Mouse (Mus musculus): ENCODE results near the gene 1700122O11Rik.

The 1700122O11Rik gene

DNA sequence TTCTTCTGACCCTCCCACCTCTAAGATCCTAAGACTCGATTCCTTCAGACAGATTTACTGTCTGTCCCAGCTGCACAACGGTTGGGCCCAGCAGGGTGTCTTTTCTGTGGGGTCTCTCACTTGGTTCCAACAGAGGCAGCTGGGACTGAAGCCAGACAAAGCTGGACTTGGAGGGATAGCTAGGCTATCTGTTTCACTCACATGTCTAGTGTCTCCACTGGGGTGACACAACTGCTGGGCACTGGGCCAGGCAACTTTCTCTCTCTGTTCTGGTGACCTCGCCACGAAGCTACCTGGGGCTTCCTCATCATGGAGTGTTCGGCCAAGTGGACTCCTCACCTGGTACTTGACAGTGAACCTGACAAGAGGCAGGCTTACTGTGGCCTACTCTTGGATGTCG is 10.4 kb downstream of the 1700122O11Rik start:
- no peak for DNase-seq (ENCODE audit: low spot score)

GRCm38 (mm10) chr17:48027019-48027418 is 11.1 kb downstream of the 1700122O11Rik start:
- DNase-seq (ENCODE audit: low spot score), result no peak

- no peak for DNase-seq (ENCODE audit: low spot score)
Measured at GRCm38 (mm10) chr17:48024045-48024444, 14.0 kb downstream of the 1700122O11Rik start.

- no peak for DNase-seq (ENCODE audit: low spot score)
Measured at GRCm38 (mm10) chr17:48019585-48019984, 18.5 kb downstream of the 1700122O11Rik start.

GRCm38 (mm10) chr17:48016566-48016965 is 21.5 kb downstream of the 1700122O11Rik start:
- DNase-seq (ENCODE audit: low spot score), result no peak

DNA sequence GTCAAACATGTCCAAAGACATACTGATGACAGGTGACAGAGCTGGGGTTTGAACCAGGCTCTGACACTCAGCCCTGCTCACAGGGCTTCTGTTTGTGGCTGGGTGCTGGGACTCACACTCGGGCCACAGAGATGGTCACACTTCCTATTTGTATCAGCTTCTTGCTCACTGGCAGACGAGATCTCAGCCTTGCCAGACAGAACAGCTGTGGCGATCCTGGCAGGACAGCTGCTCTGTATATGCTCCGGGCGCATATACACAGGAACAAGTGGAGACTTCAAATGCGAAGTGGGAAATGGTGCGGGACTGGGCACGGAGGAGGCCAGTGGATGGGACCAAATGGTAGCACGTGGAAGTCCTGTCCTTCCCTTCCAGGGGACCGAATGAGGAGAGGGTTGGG is 25.5 kb downstream of the 1700122O11Rik start:
- DNase-seq (ENCODE audit: low spot score), result no peak

DNA sequence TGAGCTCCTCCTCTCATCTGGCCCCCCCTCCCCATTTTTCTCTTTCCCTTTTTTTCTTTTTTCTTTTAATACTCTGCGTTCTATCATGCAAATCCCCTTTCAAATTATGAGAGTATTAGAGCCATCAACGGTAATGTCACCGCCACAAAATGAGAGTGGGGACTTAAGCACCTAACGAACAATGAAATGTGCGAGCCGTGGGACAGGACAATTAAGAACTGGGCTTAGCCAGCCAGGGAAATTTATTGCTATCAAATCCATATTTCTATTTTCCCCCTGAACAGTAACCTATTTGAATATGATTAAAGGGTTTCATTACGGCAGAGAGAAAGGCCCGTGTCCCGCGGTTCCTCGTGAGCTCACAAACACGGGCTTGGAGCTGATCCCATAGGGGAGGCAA is 27.0 kb downstream of the 1700122O11Rik start:
- DNase-seq (ENCODE audit: low spot score), result no peak

- DNase-seq (ENCODE audit: low spot score), result no peak
Measured at GRCm38 (mm10) chr17:48010283-48010682, 27.8 kb downstream of the 1700122O11Rik start.

DNA sequence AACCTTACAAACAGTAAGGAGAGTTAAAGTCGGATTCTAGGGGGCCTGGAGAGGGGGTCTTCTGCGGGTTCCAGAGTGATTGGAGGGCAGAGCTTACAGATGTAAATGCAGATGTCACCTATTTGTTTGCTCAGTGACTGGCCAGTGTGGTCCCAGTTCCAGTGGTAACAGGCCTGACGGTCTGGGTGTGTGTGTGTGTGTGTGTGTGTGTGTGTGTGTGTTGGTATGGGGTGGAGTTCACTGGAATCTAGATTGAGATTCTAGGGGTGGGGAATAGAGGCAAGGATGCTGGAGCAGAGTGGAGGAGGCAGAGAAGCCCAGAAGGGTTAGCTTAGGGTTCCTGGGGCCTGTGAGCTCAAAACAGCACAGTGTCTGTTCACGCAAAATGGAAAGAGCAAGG is 32.3 kb downstream of the 1700122O11Rik start:
- no peak for DNase-seq (ENCODE audit: low spot score)

- no peak for DNase-seq (ENCODE audit: low spot score)
Measured at GRCm38 (mm10) chr17:48005091-48005490, 33.0 kb downstream of the 1700122O11Rik start.

- DNase-seq (ENCODE audit: low spot score), result no peak
Measured at GRCm38 (mm10) chr17:48004619-48005018, 33.5 kb downstream of the 1700122O11Rik start.

- DNase-seq (ENCODE audit: low spot score), result no peak
Measured at GRCm38 (mm10) chr17:48002486-48002885, 35.6 kb downstream of the 1700122O11Rik start.

- peak; percentile 66 for DNase-seq (ENCODE audit: low spot score)
Measured at GRCm38 (mm10) chr17:48001586-48002361, 36.3 kb downstream of the 1700122O11Rik start.

DNA sequence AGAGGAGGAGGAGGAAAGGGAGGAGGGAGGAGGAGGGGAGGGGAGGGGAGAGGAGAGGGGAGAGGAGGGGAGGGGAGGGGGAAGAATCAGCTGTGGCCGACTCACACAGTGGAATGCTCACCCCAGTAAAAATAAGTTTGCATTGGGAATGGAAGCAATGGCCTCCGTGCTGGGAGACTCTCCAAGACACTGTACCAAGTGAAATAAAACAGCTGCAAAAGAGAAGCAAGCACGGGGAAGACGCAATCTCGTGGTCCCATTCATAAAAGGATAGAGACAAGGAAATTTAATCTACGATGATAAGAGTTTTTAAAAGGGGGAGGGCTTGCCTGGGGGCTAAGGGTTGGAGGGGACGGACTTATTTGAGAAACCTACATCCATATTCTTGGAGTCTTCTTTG is 36.9 kb downstream of the 1700122O11Rik start:
- no peak for DNase-seq (ENCODE audit: low spot score)

GRCm38 (mm10) chr17:47999812-48000211 is 38.3 kb downstream of the 1700122O11Rik start:
- no peak for DNase-seq (ENCODE audit: low spot score)

DNA sequence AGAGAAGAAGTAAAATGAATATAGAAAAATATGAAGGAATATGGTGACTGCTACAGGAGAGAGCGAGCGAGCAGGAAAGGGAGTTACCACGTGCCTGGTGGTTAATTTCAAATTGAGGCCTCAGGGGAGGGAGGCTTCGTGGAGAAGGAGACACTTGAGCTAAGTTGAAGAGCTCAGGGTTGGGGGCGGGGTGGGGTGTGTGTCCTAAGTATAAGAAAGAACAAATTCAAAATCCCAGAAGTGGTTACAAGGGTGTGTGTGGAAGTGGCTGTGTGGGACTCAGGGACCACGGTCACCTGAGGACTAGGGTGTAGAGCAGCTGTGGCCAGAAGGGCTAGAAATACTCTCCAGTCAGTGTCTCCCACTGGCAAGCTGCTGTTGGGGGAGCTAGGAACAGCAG is 38.7 kb downstream of the 1700122O11Rik start:
- no peak for DNase-seq (ENCODE audit: low spot score)

DNA sequence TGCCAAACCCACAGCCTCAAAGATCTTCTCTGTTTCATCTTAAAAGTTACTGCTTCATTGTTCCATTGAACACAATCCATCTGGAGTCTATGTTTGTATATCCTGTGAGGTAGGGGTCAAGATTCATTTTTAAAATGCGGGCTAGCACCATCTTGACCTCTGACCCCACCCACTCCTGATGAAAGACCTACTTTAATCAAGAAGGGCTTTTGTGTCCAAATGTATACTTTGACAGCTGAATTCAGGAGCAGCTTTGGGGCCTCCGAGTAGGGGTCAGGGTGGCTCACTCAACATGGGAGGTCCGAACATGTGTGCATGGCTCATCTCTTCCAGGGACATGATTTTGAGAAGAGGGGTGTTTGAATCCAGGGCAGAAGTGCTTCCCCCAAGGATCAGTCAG is 40.3 kb downstream of the 1700122O11Rik start:
- no peak for DNase-seq (ENCODE audit: low spot score)

DNA sequence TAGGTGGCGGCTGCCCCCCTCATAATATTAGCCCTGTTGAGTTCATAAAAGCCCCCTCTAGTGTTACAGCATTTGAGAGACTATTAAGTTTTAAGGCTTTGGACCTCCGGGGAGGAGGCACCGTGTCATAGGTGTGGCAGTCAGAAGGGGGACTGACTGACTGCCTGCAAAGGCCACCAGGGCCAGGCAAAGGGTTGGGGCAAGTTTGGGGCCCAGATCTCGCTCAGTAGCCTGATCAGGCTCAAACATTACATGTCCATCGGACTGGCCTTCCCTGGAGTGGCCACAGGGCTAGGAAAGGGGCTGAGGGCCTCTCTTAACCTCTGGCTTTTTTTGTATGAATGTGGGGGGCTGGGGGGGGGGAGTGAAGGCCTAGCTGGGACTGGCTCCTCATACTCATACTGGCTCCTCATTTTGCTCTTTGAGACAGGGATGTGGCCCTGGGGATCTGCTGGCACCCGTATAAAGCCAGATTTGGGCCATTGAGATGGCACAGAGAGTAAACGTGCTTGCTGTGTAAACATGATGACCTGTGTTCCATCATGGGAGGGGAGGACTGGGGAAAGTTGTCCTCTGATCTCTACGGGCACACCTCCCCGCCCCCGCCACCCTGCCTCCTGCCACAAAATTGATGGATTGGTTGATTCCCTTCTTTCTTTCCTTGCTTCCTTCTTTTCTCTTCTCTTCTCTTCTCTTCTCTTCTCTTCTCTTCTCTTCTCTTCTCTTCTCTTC is 47.5 kb downstream of the 1700122O11Rik start:
- DNase-seq (ENCODE audit: low spot score), result no peak

DNA sequence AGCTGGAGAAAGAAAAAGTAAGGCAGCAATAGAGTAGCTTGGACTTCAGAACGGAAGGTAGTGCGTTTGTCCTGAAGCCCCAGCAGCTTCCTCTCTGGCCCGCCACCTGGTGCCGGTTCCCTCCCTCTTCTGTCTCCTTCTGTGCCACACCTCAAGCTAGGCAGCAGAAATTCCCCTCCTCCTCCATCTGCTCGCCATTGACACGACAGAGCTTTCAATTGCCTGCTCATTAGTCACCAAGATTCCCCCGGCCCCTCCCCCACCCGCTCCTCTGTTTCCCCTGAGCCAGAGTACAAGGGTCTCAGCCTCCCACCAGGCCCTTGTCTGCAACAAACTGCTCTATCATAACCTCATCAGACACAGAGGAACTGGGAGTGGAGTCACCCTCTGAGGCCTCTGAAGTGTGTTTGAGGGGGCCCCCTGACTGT is 48.1 kb downstream of the 1700122O11Rik start:
- DNase-seq (ENCODE audit: low spot score), result no peak

GRCm38 (mm10) chr17:47988811-47989210 is 49.3 kb downstream of the 1700122O11Rik start:
- DNase-seq (ENCODE audit: low spot score), result no peak

DNA sequence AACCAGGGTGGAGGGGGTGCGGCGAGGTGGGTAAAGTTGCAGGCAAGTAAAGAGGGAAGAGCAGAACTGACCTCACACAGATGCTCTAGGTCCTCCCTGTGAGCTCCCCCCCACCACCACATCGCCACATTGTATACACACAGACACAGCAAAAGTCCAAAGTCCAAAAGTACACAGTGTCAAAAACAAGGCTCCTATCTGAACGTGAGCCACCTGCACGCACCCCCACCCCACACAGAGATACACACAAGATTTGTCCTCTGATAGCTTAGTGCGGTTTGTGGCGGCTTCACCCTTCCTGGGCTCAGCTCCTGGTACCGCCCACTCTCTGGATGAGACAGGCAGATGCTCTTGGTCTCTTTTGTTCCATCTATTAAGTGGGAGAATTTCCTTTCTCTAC is 50.0 kb downstream of the 1700122O11Rik start:
- DNase-seq (ENCODE audit: low spot score), result no peak

All from c-Kit-positive CD71-positive TER-119-positive erythroid progenitor cells, embryonic 14.5 days (primary cell).